Mouse (Mus musculus) cerebellum, adult 2 months (tissue): ENCODE data around the gene Ece1. TPM values are rescaled to one million over a fixed set of nuclear protein-coding genes. Genes with fewer than 3 reads are reported as not detected.
A peak's percentile ranks its signal among the peaks of the same experiment; 100 is the strongest.

ENCODE experiments used
- DNase-seq, 2 experiments: peaks; one replicate each; pipeline ENCODE4 v3.0.0; 2021
- H3K27ac ChIP-seq: fragments of 200-500 bp; 2 replicates; pipeline ENCODE4 v1.5.1; 2012; ENCODE audit warnings: low read length, control low read depth, inconsistent platforms; ENCODE audit not compliant: insufficient read depth
- H3K27me3 ChIP-seq: fragments of 200-500 bp; 2 replicates; pipeline ENCODE4 v1.6.1; 2012; ENCODE audit warnings: inconsistent platforms, mild to moderate bottlenecking, low read length, moderate library complexity; ENCODE audit not compliant: control insufficient read depth, insufficient read depth
- H3K4me1 ChIP-seq: fragments of 200-500 bp; 2 replicates; pipeline ENCODE4 v1.6.1; 2011; ENCODE audit warnings: low read length; ENCODE audit not compliant: control insufficient read depth, insufficient read depth
- H3K4me3 ChIP-seq: fragments of 200-500 bp; replicated peaks from 2 replicates; pipeline ENCODE3; 2011; ENCODE audit warnings: mild to moderate bottlenecking, low read depth, low read length, control low read depth; ENCODE audit not compliant: insufficient read depth
- CTCF ChIP-seq: fragments of 200-500 bp; IDR thresholded peaks from 2 replicates; pipeline ENCODE4 v1.5.1; 2011; ENCODE audit warnings: low read depth, mild to moderate bottlenecking, control low read depth, low read length, moderate library complexity, borderline replicate concordance; ENCODE audit not compliant: insufficient read depth
- POLR2A ChIP-seq: fragments of 200-500 bp; IDR thresholded peaks from 2 replicates; pipeline ENCODE4 v1.6.1; 2011; ENCODE audit warnings: low read length, control low read depth, borderline replicate concordance; ENCODE audit not compliant: insufficient read depth
- WGBS: fragments of 180-500 bp; shearing (Covaris S2); methylation state at CpG from one replicate; pipeline ENCODE4 v1.1.7; 2018; 5-methylcytosine and 5-hydroxymethylcytosine counted together
- polyA plus RNA-seq: library from polyadenylated mRNA; depleted of rRNA; stranded (reverse); fragments of >200 nt; gene quantifications from 2 replicates; pipeline ENCODE4 v1.2.3, GENCODE M21; 2012; rRNA removed

The Ece1 gene
- polyA plus RNA-seq, 1 experiment, result 48.5 TPM

- WGBS, result 91% methylated on average over 6 of the region's 6 CpGs
- TF ChIP-seq POLR2A, result no peak
- TF ChIP-seq CTCF, result no peak
- H3K27me3 ChIP-seq, result no peaks in the 10 kb centered on the region
- no peak for DNase-seq
- no peak overlapping the region for H3K27ac ChIP-seq
- H3K4me1 ChIP-seq, result peaks cover 15% of the 10 kb centered on the region; the same call in 1 of the 2 replicates
- H3K4me3 ChIP-seq, result no peak overlapping the region
Measured at GRCm38 (mm10) chr4:138008646-138009045, 146.6 kb downstream of the Ece1 start.

GRCm38 (mm10) chr4:138009786-138010502, 147.9 kb downstream of the Ece1 start:
- Histone ChIP-seq H3K4me3 (no peak overlapping the region), H3K27ac (no peak overlapping the region), H3K4me1 (peaks cover 15% of the 10 kb centered on the region; the same call in 1 of the 2 replicates), H3K27me3 (no peaks in the 10 kb centered on the region)
- peak; percentile 57 to 69 for DNase-seq
- 49% methylated on average over 4 of the region's 4 CpGs for WGBS
- no peak for TF ChIP-seq POLR2A
- no peak for TF ChIP-seq CTCF

GRCm38 (mm10) chr4:138013723-138014479, 151.9 kb downstream of the Ece1 start:
- TF ChIP-seq POLR2A, result no peak
- TF ChIP-seq CTCF, result no peak
- 90% methylated on average over 15 of the region's 15 CpGs for WGBS
- H3K27me3 ChIP-seq, result no peaks in the 10 kb centered on the region

More at GRCm38 (mm10) chr4:138013723-138014479, 151.9 kb downstream of the Ece1 start:
- no peak overlapping the region for H3K27ac ChIP-seq
- H3K4me3 ChIP-seq, result no peak overlapping the region
- DNase-seq, result no peak
- peaks cover 27% of the 10 kb centered on the region for H3K4me1 ChIP-seq

Other genes starting within 250 kb of the Ece1 start
- 396 and 425 TPM in 2 replicates for gene Rap1gap, start 197.5 kb upstream of the Ece1 start, polyA plus RNA-seq
- 9.9 and 10.6 TPM in 2 replicates for gene Alpl, start 65.9 kb upstream of the Ece1 start, polyA plus RNA-seq
- 156 and 160 TPM in 2 replicates for gene Eif4g3, start 130.8 kb downstream of the Ece1 start, polyA plus RNA-seq